ENCODE assay signal across 17 mouse cellular contexts in the genomic region with DNA sequence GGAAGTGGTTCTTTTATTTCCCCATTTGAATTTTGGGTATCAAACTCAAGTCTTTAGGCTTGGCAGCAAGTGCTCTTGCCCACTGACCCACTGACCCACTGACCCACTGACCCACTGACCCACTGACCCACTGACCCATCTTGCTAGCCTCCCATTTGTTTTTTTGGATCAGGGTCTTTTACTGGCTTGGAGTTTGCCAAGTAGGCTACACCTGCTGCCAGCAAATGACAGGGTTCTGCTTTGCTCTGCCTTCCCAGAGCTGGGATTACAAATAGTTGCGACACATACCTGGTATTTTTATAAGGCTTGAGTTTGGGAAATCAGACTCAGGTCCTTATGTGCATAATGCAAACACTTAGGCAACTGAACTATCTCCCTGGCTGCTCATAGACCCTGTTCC.
"Had no signal": no experiment of that assay in that cellular context is flagged by ENCODE, and none has a peak within 500 bp of the region (broad histone marks: within the 10 kb centered on the region; RNA-seq: fewer than 3 reads in every experiment).

No protein-coding gene starts in this region.

- H3K9ac ChIP-seq: limb, embryonic 12.5 days; limb, embryonic 15.5 days; liver, embryonic 14.5 days; lung, embryonic 15.5 days; midbrain, embryonic 13.5 days; neural tube, embryonic 13.5 days; stomach, embryonic 15.5 days had no signal

- H3K27ac ChIP-seq: limb, embryonic 12.5 days; limb, embryonic 15.5 days; liver, embryonic 14.5 days; lung, embryonic 15.5 days; midbrain, embryonic 10.5 days; midbrain, embryonic 13.5 days; neural tube, embryonic 13.5 days; stomach, embryonic 15.5 days had no signal

- H3K36me3 ChIP-seq: limb, embryonic 12.5 days; limb, embryonic 15.5 days; lung, embryonic 15.5 days; midbrain, embryonic 10.5 days; midbrain, embryonic 13.5 days; neural tube, embryonic 13.5 days; stomach, embryonic 15.5 days had no signal

- DNase-seq: kidney, postnatal 14 days; kidney, postnatal 4 days; retina, postnatal 1 day; right cerebral cortex, postnatal 25 days; spleen, adult 18-20 months; thymus, postnatal 25 days had no signal

- H3K4me1 ChIP-seq: limb, embryonic 12.5 days; limb, embryonic 15.5 days; midbrain, embryonic 10.5 days; midbrain, embryonic 13.5 days; neural tube, embryonic 13.5 days; stomach, embryonic 15.5 days had no signal

- H3K27me3 ChIP-seq: limb, embryonic 12.5 days; limb, embryonic 15.5 days; lung, embryonic 15.5 days; megakaryocyte, embryonic 14.5 days; midbrain, embryonic 13.5 days; neural tube, embryonic 13.5 days; stomach, embryonic 15.5 days had no signal

- ATAC-seq: midbrain, embryonic 13.5 days; midbrain, embryonic 16.5 days had no signal

- H3K4me3 ChIP-seq: limb, embryonic 12.5 days; limb, embryonic 15.5 days; lung, embryonic 15.5 days; megakaryocyte, embryonic 14.5 days; midbrain, embryonic 10.5 days; midbrain, embryonic 13.5 days; myocyte; neural tube, embryonic 13.5 days; stomach, embryonic 15.5 days had no signal
